Mouse (Mus musculus) limb, embryonic 13.5 days (tissue): ENCODE measurements around the gene Bcl7b. TPM values are rescaled to one million over a fixed set of nuclear protein-coding genes. Genes with fewer than 3 reads are reported as not detected.

Experiments
- ATAC-seq: fragments of 200-750 bp; cut with Nextera tagmentation; 2 replicates; pipeline ENCODE4 v1.8.0; 2017; ENCODE audit warnings: low read depth, moderate number of reproducible peaks, moderate TSS enrichment; ENCODE audit not compliant: low FRiP score
- H3K27ac ChIP-seq: fragments of 300-500 bp; sonication (generic); 2 replicates; pipeline ENCODE4 v1.5.1; 2015; ENCODE audit warnings: inconsistent platforms, mild to moderate bottlenecking, moderate library complexity
- H3K27me3 ChIP-seq: fragments of 300-500 bp; sonication (generic); 2 replicates; pipeline ENCODE4 v1.6.1; 2015; ENCODE audit warnings: mild to moderate bottlenecking, inconsistent platforms
- H3K36me3 ChIP-seq: fragments of 300-500 bp; sonication (generic); 2 replicates; pipeline ENCODE4 v1.6.1; 2015; ENCODE audit warnings: inconsistent platforms, mild to moderate bottlenecking, moderate library complexity
- H3K4me1 ChIP-seq: fragments of 300-500 bp; sonication (generic); 2 replicates; pipeline ENCODE4 v1.6.1; 2015; ENCODE audit warnings: inconsistent platforms
- H3K4me2 ChIP-seq: fragments of 300-500 bp; sonication (generic); replicated peaks from 2 replicates; pipeline ENCODE4 v1.6.1; 2015; ENCODE audit warnings: inconsistent platforms, mild to moderate bottlenecking, moderate library complexity
- H3K4me3 ChIP-seq: fragments of 300-500 bp; sonication (generic); 2 replicates; pipeline ENCODE4 v1.5.1; 2015; ENCODE audit warnings: moderate library complexity, mild to moderate bottlenecking, inconsistent platforms
- H3K9ac ChIP-seq: fragments of 300-500 bp; sonication (generic); 2 replicates; pipeline ENCODE4 v1.6.1; 2015; ENCODE audit warnings: mild to moderate bottlenecking, inconsistent platforms
- H3K9me3 ChIP-seq: fragments of 300-500 bp; sonication (generic); 2 replicates; pipeline ENCODE4 v1.6.1; 2016; ENCODE audit warnings: inconsistent platforms
- WGBS: fragments of 180-500 bp; shearing (Covaris S2); methylation state at CpG from one replicate; pipeline ENCODE4 v1.1.7; 2015; 5-methylcytosine and 5-hydroxymethylcytosine counted together
- polyA plus RNA-seq: library from polyadenylated mRNA; unstranded; fragments of >200 nt; fragmentation: Nextera tagmentation; extraction: Ambion mirVana; gene quantifications from 2 replicates; pipeline ENCODE4 v1.2.1, GENCODE M21; 2015

Gene Bcl7b
- polyA plus RNA-seq, result 47.3 and 50.0 TPM in 2 replicates

GRCm38 (mm10) chr5:135168063-135169062 lies at the start of gene Bcl7b:
Bcl7b (plus strand) TSS chr5:135168283.
- Histone ChIP-seq H3K4me1 (peaks cover 15% of the 10 kb centered on the region), H3K4me3 (peak within 1 kb of the TSS; percentile 64), H3K4me2 (peak within 1 kb of the TSS; percentile 88), H3K36me3 (peaks cover 30% of the 10 kb centered on the region), H3K9ac (peak within 1 kb of the TSS; percentile 79), H3K27ac (peak within 1 kb of the TSS; percentile 98), H3K9me3 (no peaks in the 10 kb centered on the region), H3K27me3 (no peaks in the 10 kb centered on the region)
- 2% methylated on average over 89 of the region's 95 CpGs for WGBS
- ATAC-seq, result peak; percentile 99

- no peaks in the 10 kb centered on the region for H3K9me3 ChIP-seq
- ATAC-seq, result 0 out of 2 replicates have a peak, but pooled peaks have one; percentile 24
- H3K9ac ChIP-seq, result no peak overlapping the region
- no peak overlapping the region for H3K4me2 ChIP-seq
- H3K36me3 ChIP-seq, result no peaks in the 10 kb centered on the region
- WGBS, result 19% methylated on average over 6 of the region's 6 CpGs
- peaks cover 37% of the 10 kb centered on the region for H3K27me3 ChIP-seq
- H3K27ac ChIP-seq, result no peak overlapping the region
- H3K4me3 ChIP-seq, result no peak overlapping the region
- H3K4me1 ChIP-seq, result 0 out of 2 replicates have a peak, but pooled peaks cover 3% of the 10 kb centered on the region
These were observed 49.4 kb upstream of the Bcl7b start for GRCm38 (mm10) chr5:135118589-135119081.

GRCm38 (mm10) chr5:135120753-135121152 lies 47.3 kb upstream of the Bcl7b start:
- no peak overlapping the region for H3K9ac ChIP-seq
- no peak overlapping the region for H3K27ac ChIP-seq
- ATAC-seq, result no peak
- 0 out of 2 replicates have a peak, but pooled peaks cover 3% of the 10 kb centered on the region for H3K4me1 ChIP-seq
- 61% methylated on average over 4 of the region's 4 CpGs for WGBS
- no peaks in the 10 kb centered on the region for H3K36me3 ChIP-seq
- H3K27me3 ChIP-seq, result peaks cover 41% of the 10 kb centered on the region
- H3K4me3 ChIP-seq, result no peak overlapping the region
- no peaks in the 10 kb centered on the region for H3K9me3 ChIP-seq
- no peak overlapping the region for H3K4me2 ChIP-seq

GRCm38 (mm10) chr5:135126121-135126520 lies 42.0 kb upstream of the Bcl7b start:
- 56% methylated on average over 6 of the region's 6 CpGs for WGBS

GRCm38 (mm10) chr5:135127669-135128068 lies 40.4 kb upstream of the Bcl7b start:
- no peak overlapping the region for H3K27ac ChIP-seq

More at GRCm38 (mm10) chr5:135126121-135126520, 42.0 kb upstream of the Bcl7b start:
- no peaks in the 10 kb centered on the region for H3K4me1 ChIP-seq
- no peak overlapping the region for H3K9ac ChIP-seq
- no peak for ATAC-seq
- peaks cover 29% of the 10 kb centered on the region for H3K27me3 ChIP-seq
- no peak overlapping the region for H3K27ac ChIP-seq
- no peaks in the 10 kb centered on the region for H3K36me3 ChIP-seq
- H3K9me3 ChIP-seq, result no peaks in the 10 kb centered on the region
- H3K4me2 ChIP-seq, result no peak overlapping the region
- no peak overlapping the region for H3K4me3 ChIP-seq

GRCm38 (mm10) chr5:135129747-135130146 lies 38.3 kb upstream of the Bcl7b start:
- H3K4me3 ChIP-seq, result no peak overlapping the region
- 87% methylated on average over 4 of the region's 4 CpGs for WGBS
- peaks cover 40% of the 10 kb centered on the region for H3K27me3 ChIP-seq
- peaks cover 13% of the 10 kb centered on the region for H3K4me1 ChIP-seq
- H3K9me3 ChIP-seq, result no peaks in the 10 kb centered on the region
- H3K4me2 ChIP-seq, result no peak overlapping the region
- no peak overlapping the region for H3K9ac ChIP-seq
- no peak for ATAC-seq
- H3K36me3 ChIP-seq, result no peaks in the 10 kb centered on the region
- no peak overlapping the region for H3K27ac ChIP-seq

More at GRCm38 (mm10) chr5:135127669-135128068, 40.4 kb upstream of the Bcl7b start:
- no peak overlapping the region for H3K4me3 ChIP-seq
- H3K9ac ChIP-seq, result no peak overlapping the region
- no peaks in the 10 kb centered on the region for H3K9me3 ChIP-seq
- no peak overlapping the region for H3K4me2 ChIP-seq
- 78% methylated on average over 6 of the region's 6 CpGs for WGBS
- peaks cover 29% of the 10 kb centered on the region for H3K27me3 ChIP-seq
- H3K36me3 ChIP-seq, result no peaks in the 10 kb centered on the region
- ATAC-seq, result no peak
- no peaks in the 10 kb centered on the region for H3K4me1 ChIP-seq

GRCm38 (mm10) chr5:135133736-135134405 lies 34.2 kb upstream of the Bcl7b start:
- Histone ChIP-seq H3K9ac (no peak overlapping the region), H3K9me3 (no peaks in the 10 kb centered on the region), H3K27me3 (peaks cover 56% of the 10 kb centered on the region), H3K4me2 (peak overlapping the region; percentile 46), H3K36me3 (no peaks in the 10 kb centered on the region), H3K27ac (no peak overlapping the region), H3K4me1 (peaks cover 13% of the 10 kb centered on the region), H3K4me3 (peak overlapping the region; percentile 7)
- 4% methylated on average over 26 of the region's 26 CpGs for WGBS
- ATAC-seq, result no peak

- H3K27me3 ChIP-seq, result peaks cover 56% of the 10 kb centered on the region
- H3K4me2 ChIP-seq, result peak overlapping the region; percentile 46
- no peak for ATAC-seq
These were observed 33.5 kb upstream of the Bcl7b start for GRCm38 (mm10) chr5:135134534-135134933.

GRCm38 (mm10) chr5:135139881-135140280 lies 28.2 kb upstream of the Bcl7b start:
- no peak for ATAC-seq
- WGBS, result 51% methylated on average over 2 of the region's 2 CpGs

More at GRCm38 (mm10) chr5:135134534-135134933, 33.5 kb upstream of the Bcl7b start:
- H3K9me3 ChIP-seq, result no peaks in the 10 kb centered on the region
- 3% methylated on average over 8 of the region's 8 CpGs for WGBS
- H3K4me3 ChIP-seq, result peak overlapping the region; percentile 7
- H3K36me3 ChIP-seq, result no peaks in the 10 kb centered on the region
- no peak overlapping the region for H3K27ac ChIP-seq
- peaks cover 13% of the 10 kb centered on the region for H3K4me1 ChIP-seq
- H3K9ac ChIP-seq, result no peak overlapping the region

GRCm38 (mm10) chr5:135144469-135144868 lies 23.6 kb upstream of the Bcl7b start:
- ATAC-seq, result no peak
- H3K36me3 ChIP-seq, result no peaks in the 10 kb centered on the region
- H3K9me3 ChIP-seq, result no peaks in the 10 kb centered on the region; the same call in 1 of the 2 replicates
- H3K27me3 ChIP-seq, result 0 out of 2 replicates have a peak, but pooled peaks cover 7% of the 10 kb centered on the region
- 0 out of 2 replicates have a peak, but pooled peaks cover 5% of the 10 kb centered on the region for H3K4me1 ChIP-seq
- H3K9ac ChIP-seq, result no peak overlapping the region
- no peak overlapping the region for H3K27ac ChIP-seq
- 45% methylated on average over 4 of the region's 4 CpGs for WGBS
- no peak overlapping the region for H3K4me3 ChIP-seq
- no peak overlapping the region for H3K4me2 ChIP-seq

More at GRCm38 (mm10) chr5:135139881-135140280, 28.2 kb upstream of the Bcl7b start:
- Histone ChIP-seq H3K4me1 (no peaks in the 10 kb centered on the region), H3K9me3 (no peaks in the 10 kb centered on the region; the same call in 1 of the 2 replicates), H3K27ac (no peak overlapping the region), H3K36me3 (no peaks in the 10 kb centered on the region), H3K9ac (no peak overlapping the region), H3K27me3 (peaks cover 22% of the 10 kb centered on the region), H3K4me3 (no peak overlapping the region), H3K4me2 (no peak overlapping the region)

- H3K4me2 ChIP-seq, result no peak overlapping the region
- H3K27ac ChIP-seq, result no peak overlapping the region
- H3K9me3 ChIP-seq, result no peaks in the 10 kb centered on the region; the same call in 1 of the 2 replicates
- ATAC-seq, result no peak
- H3K4me3 ChIP-seq, result no peak overlapping the region
- H3K9ac ChIP-seq, result no peak overlapping the region
- peaks cover 9% of the 10 kb centered on the region for H3K4me1 ChIP-seq
- H3K36me3 ChIP-seq, result no peaks in the 10 kb centered on the region
- 79% methylated on average over 3 of the region's 3 CpGs for WGBS
- 0 out of 2 replicates have a peak, but pooled peaks cover 7% of the 10 kb centered on the region for H3K27me3 ChIP-seq
These were observed 22.6 kb upstream of the Bcl7b start for GRCm38 (mm10) chr5:135145532-135145931.
